Mouse (Mus musculus) hindbrain, embryonic 13.5 days (tissue): ENCODE data around the gene Gm14410. TPM values are rescaled to one million over a fixed set of nuclear protein-coding genes. Genes with fewer than 3 reads are reported as not detected.
A peak's percentile ranks its signal among the peaks of the same experiment; 100 is the strongest.
"Not testable (repeated sequence)": the region's sequence is repeated elsewhere in the genome, so short reads cannot be mapped to it uniquely, and the experiment has no call there.

Experiments
- ATAC-seq: fragments of 200-750 bp; cut with Nextera tagmentation; 2 replicates; pipeline ENCODE4 v1.8.0; 2017; ENCODE audit warnings: moderate TSS enrichment; ENCODE audit not compliant: low FRiP score
- H3K27ac ChIP-seq: fragments of 300-500 bp; sonication (generic); 2 replicates; pipeline ENCODE4 v1.5.1; 2015; ENCODE audit warnings: inconsistent platforms, mild to moderate bottlenecking, moderate library complexity
- H3K27me3 ChIP-seq: fragments of 300-500 bp; sonication (generic); 2 replicates; pipeline ENCODE4 v1.6.1; 2015; ENCODE audit warnings: mild to moderate bottlenecking, inconsistent platforms
- H3K36me3 ChIP-seq: fragments of 300-500 bp; sonication (generic); 2 replicates; pipeline ENCODE4 v1.6.1; 2015; ENCODE audit warnings: mild to moderate bottlenecking, inconsistent platforms
- H3K4me1 ChIP-seq: fragments of 300-500 bp; sonication (generic); replicated peaks from 2 replicates; pipeline ENCODE4 v1.6.1; 2015; ENCODE audit warnings: inconsistent platforms
- H3K4me2 ChIP-seq: fragments of 300-500 bp; sonication (generic); 2 replicates; pipeline ENCODE4 v1.6.1; 2015; ENCODE audit warnings: inconsistent platforms, mild to moderate bottlenecking, moderate library complexity
- H3K4me3 ChIP-seq: fragments of 300-500 bp; sonication (generic); 2 replicates; pipeline ENCODE4 v1.5.1; 2015; ENCODE audit warnings: mild to moderate bottlenecking, inconsistent platforms
- H3K9ac ChIP-seq: fragments of 300-500 bp; sonication (generic); 2 replicates; pipeline ENCODE4 v1.6.1; 2015; ENCODE audit warnings: mild to moderate bottlenecking, inconsistent platforms
- H3K9me3 ChIP-seq: fragments of 300-500 bp; sonication (generic); 2 replicates; pipeline ENCODE4 v1.6.1; 2016; ENCODE audit warnings: inconsistent platforms
- WGBS: fragments of 180-500 bp; shearing (Covaris S2); methylation state at CpG from one replicate; pipeline ENCODE4 v1.1.7; 2015; 5-methylcytosine and 5-hydroxymethylcytosine counted together
- polyA plus RNA-seq: library from polyadenylated mRNA; unstranded; fragments of >200 nt; fragmentation: Nextera tagmentation; extraction: Ambion mirVana; gene quantifications from 2 replicates; pipeline ENCODE4 v1.2.1, GENCODE M21; 2015

Gm14410 gene
- 33.5 and 35.8 TPM in 2 replicates for polyA plus RNA-seq

DNA sequence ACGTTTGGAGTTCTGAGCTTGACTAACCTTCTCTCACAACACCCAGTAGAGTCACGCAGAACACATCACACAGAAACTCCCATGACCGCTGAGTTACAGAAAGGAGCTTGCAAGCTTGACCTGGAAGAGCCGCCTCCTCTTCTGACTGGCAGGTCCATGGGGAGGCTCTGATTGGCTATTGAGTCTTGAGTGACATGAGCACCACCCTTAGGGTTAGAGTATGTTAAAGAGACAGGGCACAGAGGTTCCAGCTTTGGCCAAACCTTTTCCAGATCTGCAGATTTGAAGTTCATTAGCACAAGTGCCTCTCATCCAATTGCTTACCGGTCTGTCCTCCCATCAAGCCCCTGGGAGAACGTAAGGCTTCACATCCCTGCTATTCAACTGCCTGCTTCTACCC is at the start of gene Gm14410:
Gene Gm14410, minus strand, starts transcription at position 81 of the 400 bp plus-strand sequence.
- not testable (repeated sequence) for H3K9ac ChIP-seq, H3K4me1 ChIP-seq, H3K36me3 ChIP-seq, H3K27me3 ChIP-seq, H3K27ac ChIP-seq, H3K9me3 ChIP-seq, ATAC-seq
- peak within 1 kb of the TSS; percentile 34; the same call in 1 of the 2 replicates for H3K4me2 ChIP-seq
- peak within 1 kb of the TSS; percentile 41 for H3K4me3 ChIP-seq
- WGBS, result 0% methylated on average over 6 of the region's 6 CpGs

DNA sequence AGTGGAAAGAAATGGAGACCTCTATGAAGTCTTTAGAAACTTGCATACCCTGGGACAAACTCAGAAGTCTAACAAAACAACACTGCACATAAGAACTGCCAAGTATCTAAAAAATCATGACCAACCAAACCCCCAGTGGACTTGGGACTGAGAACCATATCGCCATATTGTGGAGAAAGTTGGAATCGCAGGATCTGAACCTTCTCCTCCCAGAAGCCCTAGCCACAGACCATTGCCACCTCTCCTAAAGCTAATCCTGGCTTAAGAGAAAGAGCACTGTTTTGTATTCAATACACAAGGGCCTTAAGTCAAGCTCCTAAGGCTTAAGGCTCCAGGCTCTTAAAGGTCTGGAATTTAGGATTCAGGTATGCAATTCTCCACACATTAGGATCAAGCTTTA is 41.2 kb upstream of the Gm14410 start:
- 88% methylated on average over 2 of the region's 2 CpGs for WGBS
- H3K27ac ChIP-seq, ATAC-seq, H3K4me3 ChIP-seq, H3K27me3 ChIP-seq, H3K4me1 ChIP-seq, H3K36me3 ChIP-seq, H3K9ac ChIP-seq, H3K9me3 ChIP-seq, H3K4me2 ChIP-seq: not testable (repeated sequence)

DNA sequence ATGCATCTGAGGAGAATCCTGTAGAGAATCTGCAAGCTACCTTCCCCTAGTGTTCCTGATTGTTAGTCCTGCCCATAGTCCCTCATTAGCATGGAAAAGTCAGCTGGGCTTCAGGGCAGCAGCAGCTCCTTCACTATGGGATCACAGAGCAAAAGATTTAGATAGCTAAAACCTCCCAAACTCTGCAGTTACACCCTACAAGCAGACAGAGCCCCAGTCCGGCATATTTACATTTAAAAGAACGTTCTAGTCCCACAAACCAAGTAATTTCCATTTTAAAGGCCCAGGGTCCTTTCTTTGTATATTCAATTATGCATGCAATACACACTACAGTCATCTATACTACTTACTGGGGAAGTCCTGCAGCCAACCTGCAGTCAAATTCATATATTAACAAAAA is 24.2 kb upstream of the Gm14410 start:
- not testable (repeated sequence) for H3K4me1 ChIP-seq, H3K4me2 ChIP-seq, ATAC-seq, H3K9ac ChIP-seq, H3K27me3 ChIP-seq, H3K27ac ChIP-seq, H3K36me3 ChIP-seq, H3K4me3 ChIP-seq, H3K9me3 ChIP-seq
- 41% methylated on average over 2 of the region's 2 CpGs for whole genome bisulfite sequencing

DNA sequence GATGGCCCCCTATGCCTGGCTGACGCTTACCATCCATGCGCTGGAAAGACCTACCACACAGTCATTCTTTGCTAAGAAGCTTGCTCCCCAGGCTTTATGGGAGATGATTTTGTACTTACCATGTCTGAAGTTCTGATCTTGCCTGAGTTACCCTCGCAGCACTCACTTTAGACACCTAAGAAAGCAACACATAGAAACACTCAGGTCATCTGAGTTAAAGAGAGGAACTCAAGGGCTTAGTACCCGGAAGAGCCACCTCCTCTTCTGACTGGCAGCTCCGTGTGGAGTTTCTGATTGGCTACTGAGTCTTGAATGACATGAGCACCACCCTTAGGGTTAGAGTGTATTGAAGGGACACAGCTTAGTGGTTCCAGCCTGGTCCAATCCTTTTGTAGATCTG is 33.5 kb downstream of the Gm14410 start:
- H3K9ac ChIP-seq, H3K4me3 ChIP-seq, H3K27me3 ChIP-seq, H3K4me2 ChIP-seq, ATAC-seq, H3K36me3 ChIP-seq, H3K9me3 ChIP-seq, H3K4me1 ChIP-seq, H3K27ac ChIP-seq: not testable (repeated sequence)
- 79% methylated on average over 4 of the region's 5 CpGs for WGBS

Other genes starting within 250 kb of the Gm14410 start
- 5.6 and 7.4 TPM in 2 replicates for gene Gm14419, start 205.5 kb downstream of the Gm14410 start, polyA plus RNA-seq
- not detected in 2 replicates for gene Gm14401, start 132.1 kb downstream of the Gm14410 start, polyA plus RNA-seq
- gene Gm14409, start 60.6 kb upstream of the Gm14410 start, polyA plus RNA-seq, result not detected in 2 replicates
- 0.21 and 0.31 TPM in 2 replicates for gene Gm14412, start 117.9 kb upstream of the Gm14410 start, polyA plus RNA-seq
- 6.5 and 7.9 TPM in 2 replicates for gene Gm14418, start 191.9 kb upstream of the Gm14410 start, polyA plus RNA-seq